Mouse (Mus musculus): ENCODE measurements around the gene Cntn5. TPM values are rescaled to one million over a fixed set of nuclear protein-coding genes. Genes with fewer than 3 reads are reported as not detected.
A peak's percentile ranks its signal among the peaks of the same experiment; 100 is the strongest.

Cntn5 gene
- polyA plus RNA-seq, 1 experiment from 2014 or later: 0.28 TPM

DNA sequence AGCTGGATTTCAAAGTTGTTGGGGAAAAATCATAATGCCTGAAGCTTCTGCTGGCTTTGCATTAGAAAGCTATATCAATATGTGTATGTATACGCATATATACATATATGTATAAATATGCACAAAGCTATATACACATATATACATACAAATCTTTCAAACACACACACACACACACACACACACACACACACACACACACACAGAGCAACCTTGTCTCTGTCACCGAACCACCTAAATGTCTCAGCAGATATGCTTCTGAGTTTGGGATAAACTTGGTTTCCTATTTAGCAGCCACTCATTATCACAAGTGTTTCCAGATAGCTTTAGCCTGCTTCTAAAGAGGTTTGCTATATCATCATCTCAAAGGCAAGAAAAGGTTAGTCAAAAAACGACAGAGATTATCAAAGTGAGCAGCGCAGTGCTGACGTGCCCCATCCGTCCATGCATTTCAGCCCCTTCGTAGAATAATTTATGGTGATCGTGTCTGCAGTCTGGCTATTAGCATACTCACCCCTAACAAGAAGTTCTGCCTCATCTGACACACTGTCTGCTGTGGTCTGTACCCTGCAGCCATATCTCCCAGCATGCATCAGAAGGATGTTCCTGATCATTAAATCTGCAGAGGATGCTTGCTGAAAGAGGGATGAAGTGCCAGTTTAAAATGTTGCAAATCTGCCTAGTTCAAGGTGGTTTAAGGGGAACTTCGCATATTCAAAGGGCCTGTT lies 1123.3 kb downstream of the Cntn5 start:
- ATAC-seq (replicated peaks; ENCODE audit: insufficient number of reproducible peaks, low FRiP score, low TSS enrichment, low read depth): no peak
- no peak for DNase-seq (ENCODE audit: low spot score)
- Histone ChIP-seq H3K9me3 (replicated peaks; ENCODE audit: control insufficient read depth, low read length) (no peaks in the 10 kb centered on the region), H3K4me2 (ENCODE audit: low read depth, low read length) (no peak overlapping the region), H3K4me1 (ENCODE audit: control insufficient read depth, insufficient read depth, low read length) (no peaks in the 10 kb centered on the region), H3K4me3 (ENCODE audit: low read depth, low read length) (no peak overlapping the region), H3K27ac (replicated peaks; ENCODE audit: low read depth, low read length) (no peak overlapping the region), H3K27me3 (ENCODE audit: control insufficient read depth, insufficient read depth, low read length) (no peaks in the 10 kb centered on the region), H3K36me3 (replicated peaks; ENCODE audit: control insufficient read depth, insufficient read depth, low read depth, low read length) (no peaks in the 10 kb centered on the region), H3K9ac (replicated peaks; ENCODE audit: low read length) (no peak overlapping the region)
- WGBS: 74% methylated on average over 9 of the region's 9 CpGs

DNA sequence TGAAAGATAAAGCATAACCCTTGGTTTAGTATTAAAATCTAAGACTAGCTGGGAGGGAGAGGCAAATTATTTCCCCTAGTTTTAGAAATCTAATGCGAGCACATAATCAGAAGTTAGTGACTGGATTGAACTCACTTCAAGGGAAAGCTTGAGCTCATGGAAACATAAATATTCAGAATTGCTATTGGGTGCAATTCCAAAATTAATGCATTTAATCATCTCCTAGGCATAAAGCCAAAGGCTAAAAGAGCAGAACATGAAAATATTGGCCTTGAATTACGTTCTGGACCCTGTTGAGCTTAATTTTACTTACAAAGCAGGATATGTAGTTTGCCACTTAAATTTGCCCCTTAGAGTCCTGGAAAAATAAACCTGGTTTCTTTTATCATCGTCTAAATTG lies 1124.9 kb downstream of the Cntn5 start:
- 70% methylated on average over 3 of the region's 3 CpGs for WGBS
- Histone ChIP-seq H3K27me3 (ENCODE audit: control insufficient read depth, insufficient read depth, low read length) (no peaks in the 10 kb centered on the region), H3K4me3 (ENCODE audit: low read depth, low read length) (no peak overlapping the region), H3K36me3 (replicated peaks; ENCODE audit: control insufficient read depth, insufficient read depth, low read depth, low read length) (no peaks in the 10 kb centered on the region), H3K9me3 (replicated peaks; ENCODE audit: control insufficient read depth, low read length) (no peaks in the 10 kb centered on the region), H3K9ac (replicated peaks; ENCODE audit: low read length) (no peak overlapping the region), H3K27ac (replicated peaks; ENCODE audit: low read depth, low read length) (no peak overlapping the region), H3K4me1 (ENCODE audit: control insufficient read depth, insufficient read depth, low read length) (no peaks in the 10 kb centered on the region), H3K4me2 (ENCODE audit: low read depth, low read length) (no peak overlapping the region)
- ATAC-seq (replicated peaks; ENCODE audit: insufficient number of reproducible peaks, low FRiP score, low TSS enrichment, low read depth) (no peak), DNase-seq (ENCODE audit: low spot score) (no peak)

DNA sequence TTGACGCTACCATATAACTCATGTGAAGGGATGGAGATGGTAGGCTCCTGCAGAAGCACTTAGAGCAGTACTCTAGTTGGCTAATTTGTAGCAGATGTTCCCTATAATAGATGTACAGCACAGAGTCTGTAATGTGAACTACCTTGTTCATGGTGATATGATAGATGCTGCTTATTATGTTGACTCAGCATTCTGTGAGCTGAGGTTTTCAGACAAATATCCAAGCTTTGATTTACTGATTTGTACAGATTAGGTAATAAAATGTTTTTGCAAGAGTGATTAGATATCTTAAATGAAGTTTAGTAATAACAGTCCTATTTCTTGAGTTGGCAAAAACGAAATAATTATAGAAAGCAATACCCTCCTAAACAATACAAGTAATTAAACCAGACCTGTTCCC lies 1133.8 kb downstream of the Cntn5 start:
- whole genome bisulfite sequencing: 78% methylated on average over 2 of the region's 2 CpGs
- H3K4me2 ChIP-seq (ENCODE audit: low read depth, low read length): no peak overlapping the region

DNA sequence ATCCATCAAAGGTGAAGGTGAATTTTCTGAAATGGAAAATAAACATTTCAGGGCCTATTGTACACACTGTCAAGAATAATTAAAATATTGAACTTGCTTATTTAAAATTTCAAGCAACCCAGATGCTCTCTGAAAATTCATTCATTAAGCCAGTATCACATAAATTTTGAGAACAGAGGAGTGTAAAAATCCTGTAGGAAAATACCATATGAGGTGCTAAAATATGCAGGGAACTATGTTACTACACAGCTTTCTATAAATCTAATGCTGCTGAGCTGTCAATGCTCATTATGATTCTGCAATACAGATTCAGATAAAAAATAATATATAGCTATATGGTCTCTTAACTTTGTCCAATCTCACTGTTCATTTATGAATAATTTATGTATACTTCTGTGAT lies 1134.9 kb downstream of the Cntn5 start:
- H3K36me3 ChIP-seq (replicated peaks; ENCODE audit: control insufficient read depth, insufficient read depth, low read depth, low read length): no peaks in the 10 kb centered on the region
- H3K4me3 ChIP-seq (ENCODE audit: low read depth, low read length): no peak overlapping the region
- H3K9me3 ChIP-seq (replicated peaks; ENCODE audit: control insufficient read depth, low read length): no peaks in the 10 kb centered on the region
- no peak for ATAC-seq (replicated peaks; ENCODE audit: insufficient number of reproducible peaks, low FRiP score, low TSS enrichment, low read depth)
- H3K27ac ChIP-seq (replicated peaks; ENCODE audit: low read depth, low read length): no peak overlapping the region
- no peaks in the 10 kb centered on the region for H3K27me3 ChIP-seq (ENCODE audit: control insufficient read depth, insufficient read depth, low read length)
- no peaks in the 10 kb centered on the region for H3K4me1 ChIP-seq (ENCODE audit: control insufficient read depth, insufficient read depth, low read length)
- H3K4me2 ChIP-seq (ENCODE audit: low read depth, low read length): no peak overlapping the region
- no peak for DNase-seq (ENCODE audit: low spot score)
- H3K9ac ChIP-seq (replicated peaks; ENCODE audit: low read length): no peak overlapping the region

More for the DNA sequence above, 1133.8 kb downstream of the Cntn5 start:
- Histone ChIP-seq H3K27me3 (ENCODE audit: control insufficient read depth, insufficient read depth, low read length) (no peaks in the 10 kb centered on the region), H3K27ac (replicated peaks; ENCODE audit: low read depth, low read length) (no peak overlapping the region), H3K4me1 (ENCODE audit: control insufficient read depth, insufficient read depth, low read length) (no peaks in the 10 kb centered on the region), H3K9ac (replicated peaks; ENCODE audit: low read length) (no peak overlapping the region), H3K4me3 (ENCODE audit: low read depth, low read length) (no peak overlapping the region), H3K36me3 (replicated peaks; ENCODE audit: control insufficient read depth, insufficient read depth, low read depth, low read length) (no peaks in the 10 kb centered on the region), H3K9me3 (replicated peaks; ENCODE audit: control insufficient read depth, low read length) (no peaks in the 10 kb centered on the region)
- DNase-seq (ENCODE audit: low spot score): peak; percentile 1
- ATAC-seq (replicated peaks; ENCODE audit: insufficient number of reproducible peaks, low FRiP score, low TSS enrichment, low read depth): no peak

DNA sequence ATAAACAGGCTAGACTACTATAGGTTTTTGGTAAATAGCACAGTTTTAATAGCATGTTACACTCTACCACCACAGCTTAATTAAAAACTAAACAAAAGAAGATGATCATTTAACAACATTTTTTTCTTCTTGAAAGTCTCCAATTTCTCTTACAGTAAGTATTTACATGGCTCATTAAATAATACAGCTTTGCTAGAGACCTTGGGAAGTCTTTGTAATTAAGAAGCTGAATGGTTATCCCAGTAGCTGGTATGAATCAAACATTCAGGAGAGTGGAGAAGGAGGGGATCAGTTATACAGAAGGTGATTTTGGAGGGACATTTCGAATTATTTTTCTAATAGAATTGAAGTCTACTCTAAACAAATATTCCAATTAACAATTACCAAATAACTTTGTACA lies 1186.4 kb downstream of the Cntn5 start:
- ATAC-seq (replicated peaks; ENCODE audit: insufficient number of reproducible peaks, low FRiP score, low TSS enrichment, low read depth) (no peak), DNase-seq (ENCODE audit: low spot score) (no peak)
- no peak overlapping the region for H3K4me2 ChIP-seq (ENCODE audit: low read depth, low read length)
- no peaks in the 10 kb centered on the region for H3K4me1 ChIP-seq (ENCODE audit: control insufficient read depth, insufficient read depth, low read length)
- H3K4me3 ChIP-seq (ENCODE audit: low read depth, low read length): no peak overlapping the region
- H3K36me3 ChIP-seq (replicated peaks; ENCODE audit: control insufficient read depth, insufficient read depth, low read depth, low read length): no peaks in the 10 kb centered on the region
- no peaks in the 10 kb centered on the region for H3K9me3 ChIP-seq (replicated peaks; ENCODE audit: control insufficient read depth, low read length)
- no peak overlapping the region for H3K27ac ChIP-seq (replicated peaks; ENCODE audit: low read depth, low read length)
- WGBS: 68% methylated on average over 1 of the region's 1 CpGs
- H3K27me3 ChIP-seq (ENCODE audit: control insufficient read depth, insufficient read depth, low read length): no peaks in the 10 kb centered on the region
- H3K9ac ChIP-seq (replicated peaks; ENCODE audit: low read length): no peak overlapping the region

DNA sequence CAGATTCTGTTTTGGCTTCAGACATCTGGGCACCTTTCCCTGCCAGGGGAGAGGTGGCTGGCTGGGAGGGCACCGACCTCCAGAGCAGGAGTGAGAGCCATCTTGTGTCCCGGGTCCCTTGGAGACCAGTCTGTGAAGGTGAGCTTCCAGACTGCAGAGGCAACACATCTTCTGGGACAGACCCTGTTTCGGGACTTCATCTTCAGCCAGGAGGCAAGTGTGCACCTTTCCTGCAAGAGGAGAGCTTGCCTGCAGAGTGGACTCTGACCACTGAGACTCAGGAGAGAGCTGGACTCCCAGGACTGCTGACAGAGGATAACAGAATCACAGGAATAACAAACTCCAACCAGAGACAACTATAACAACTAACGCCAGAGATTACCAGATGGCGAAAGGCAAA lies 1195.9 kb downstream of the Cntn5 start:
- DNase-seq (ENCODE audit: low spot score): no peak
- H3K36me3 ChIP-seq (replicated peaks; ENCODE audit: control insufficient read depth, insufficient read depth, low read depth, low read length): no peaks in the 10 kb centered on the region
- no peaks in the 10 kb centered on the region for H3K4me1 ChIP-seq (ENCODE audit: control insufficient read depth, insufficient read depth, low read length)
- 84% methylated on average over 5 of the region's 5 CpGs for WGBS
- no peak overlapping the region for H3K9ac ChIP-seq (replicated peaks; ENCODE audit: low read length)
- H3K4me3 ChIP-seq (ENCODE audit: low read depth, low read length): no peak overlapping the region
- H3K27me3 ChIP-seq (ENCODE audit: control insufficient read depth, insufficient read depth, low read length): no peaks in the 10 kb centered on the region
- no peak overlapping the region for H3K27ac ChIP-seq (replicated peaks; ENCODE audit: low read depth, low read length)
- no peak for ATAC-seq (replicated peaks; ENCODE audit: insufficient number of reproducible peaks, low FRiP score, low TSS enrichment, low read depth)
- H3K4me2 ChIP-seq (ENCODE audit: low read depth, low read length): no peak overlapping the region
- H3K9me3 ChIP-seq (replicated peaks; ENCODE audit: control insufficient read depth, low read length): no peaks in the 10 kb centered on the region

DNA sequence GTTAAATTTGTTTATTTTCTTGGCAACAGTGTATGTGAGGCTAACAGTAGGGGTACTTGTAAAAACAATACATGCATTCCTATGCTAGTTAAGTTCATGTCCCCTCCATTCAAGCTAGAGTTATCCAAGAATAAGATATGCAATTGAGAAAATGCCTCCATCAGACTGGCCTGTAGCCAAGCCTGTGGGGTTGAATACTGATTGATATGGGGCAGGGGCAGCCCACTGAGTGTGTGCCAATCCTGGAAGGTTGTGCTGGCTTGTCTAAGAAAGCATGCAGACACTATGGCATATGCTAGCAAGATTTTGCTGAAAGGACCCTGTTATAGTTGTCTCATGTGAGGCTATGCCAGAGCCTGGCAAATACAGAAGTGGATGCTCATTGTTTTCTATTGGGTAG lies 1196.8 kb downstream of the Cntn5 start:
- Histone ChIP-seq H3K4me1 (ENCODE audit: control insufficient read depth, insufficient read depth, low read length) (no peaks in the 10 kb centered on the region), H3K9me3 (replicated peaks; ENCODE audit: control insufficient read depth, low read length) (no peaks in the 10 kb centered on the region), H3K4me3 (ENCODE audit: low read depth, low read length) (no peak overlapping the region), H3K9ac (replicated peaks; ENCODE audit: low read length) (no peak overlapping the region), H3K27ac (replicated peaks; ENCODE audit: low read depth, low read length) (no peak overlapping the region), H3K27me3 (ENCODE audit: control insufficient read depth, insufficient read depth, low read length) (no peaks in the 10 kb centered on the region), H3K36me3 (replicated peaks; ENCODE audit: control insufficient read depth, insufficient read depth, low read depth, low read length) (no peaks in the 10 kb centered on the region), H3K4me2 (ENCODE audit: low read depth, low read length) (no peak overlapping the region)
- ATAC-seq (replicated peaks; ENCODE audit: insufficient number of reproducible peaks, low FRiP score, low TSS enrichment, low read depth) (no peak), DNase-seq (ENCODE audit: low spot score) (no peak)

DNA sequence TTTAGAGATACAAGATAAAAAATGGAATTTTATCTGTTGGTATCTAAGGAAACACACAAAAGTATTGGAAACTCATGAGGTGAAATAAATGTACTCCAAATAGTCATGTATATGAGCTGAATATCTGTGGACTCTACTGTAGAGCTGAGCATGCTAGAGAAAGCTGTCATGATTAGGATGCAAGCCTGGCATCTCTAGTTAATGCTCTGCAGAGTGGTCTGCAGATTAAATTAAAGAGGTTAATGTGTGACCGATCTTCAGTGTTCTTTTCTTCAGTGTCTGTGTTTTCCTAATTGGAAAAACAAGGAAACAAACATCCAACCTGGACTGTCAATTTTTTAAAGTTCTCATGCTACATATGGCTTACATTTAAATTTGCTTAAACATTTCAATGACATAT lies 1199.4 kb downstream of the Cntn5 start:
- H3K9me3 ChIP-seq (replicated peaks; ENCODE audit: control insufficient read depth, low read length): no peaks in the 10 kb centered on the region
- no peak overlapping the region for H3K27ac ChIP-seq (replicated peaks; ENCODE audit: low read depth, low read length)
- no peaks in the 10 kb centered on the region for H3K4me1 ChIP-seq (ENCODE audit: control insufficient read depth, insufficient read depth, low read length)
- ATAC-seq (replicated peaks; ENCODE audit: insufficient number of reproducible peaks, low FRiP score, low TSS enrichment, low read depth) (no peak), DNase-seq (ENCODE audit: low spot score) (no peak)
- no peak overlapping the region for H3K4me2 ChIP-seq (ENCODE audit: low read depth, low read length)
- no peaks in the 10 kb centered on the region for H3K27me3 ChIP-seq (ENCODE audit: control insufficient read depth, insufficient read depth, low read length)
- H3K9ac ChIP-seq (replicated peaks; ENCODE audit: low read length): no peak overlapping the region
- 79% methylated on average over 1 of the region's 1 CpGs for WGBS
- H3K36me3 ChIP-seq (replicated peaks; ENCODE audit: control insufficient read depth, insufficient read depth, low read depth, low read length): no peaks in the 10 kb centered on the region
- no peak overlapping the region for H3K4me3 ChIP-seq (ENCODE audit: low read depth, low read length)
